Mouse (Mus musculus): Measurements from ENCODE around the gene Wfdc2. TPM values are rescaled to one million over a fixed set of nuclear protein-coding genes. Genes with fewer than 3 reads are reported as not detected.
"Not testable (repeated sequence)": the region's sequence is repeated elsewhere in the genome, so short reads cannot be mapped to it uniquely, and the experiment has no call there.

Gene Wfdc2
- polyA plus RNA-seq, 1 experiment from 2014 or later = 31.2 TPM

- not testable (repeated sequence) for H3K9me3 ChIP-seq; ATAC-seq (ENCODE audit: insufficient number of reproducible peaks, low FRiP score, low TSS enrichment, low read depth); H3K27ac ChIP-seq; H3K4me1 ChIP-seq; H3K9ac ChIP-seq; H3K36me3 ChIP-seq; H3K27me3 ChIP-seq; H3K4me3 ChIP-seq; H3K4me2 ChIP-seq
- WGBS = 50% methylated on average over 13 of the region's 13 CpGs
These were observed 23.0 kb downstream of the Wfdc2 start, which contains the start of gene Wfdc6a for GRCm38 (mm10) chr2:164585025-164585725. TSS of gene Wfdc6a (minus strand) at chr2:164585447.

- Histone ChIP-seq H3K4me2 (no peak overlapping the region), H3K4me1 (no peaks in the 10 kb centered on the region), H3K9me3 (no peaks in the 10 kb centered on the region), H3K27me3 (no peaks in the 10 kb centered on the region), H3K9ac (no peak overlapping the region), H3K4me3 (no peak overlapping the region), H3K36me3 (no peaks in the 10 kb centered on the region), H3K27ac (no peak overlapping the region)
- 7% methylated on average over 4 of the region's 4 CpGs for WGBS
- ATAC-seq (ENCODE audit: insufficient number of reproducible peaks, low FRiP score, low TSS enrichment, low read depth) = no peak
These were observed 29.8 kb downstream of the Wfdc2 start for GRCm38 (mm10) chr2:164592014-164592413.

- Histone ChIP-seq H3K36me3 (no peaks in the 10 kb centered on the region), H3K27ac (no peak within 1 kb of the TSS), H3K27me3 (no peaks in the 10 kb centered on the region), H3K9ac (no peak within 1 kb of the TSS), H3K4me1 (no peaks in the 10 kb centered on the region), H3K9me3 (no peaks in the 10 kb centered on the region), H3K4me3 (no peak within 1 kb of the TSS), H3K4me2 (no peak within 1 kb of the TSS)
- ATAC-seq (ENCODE audit: insufficient number of reproducible peaks, low FRiP score, low TSS enrichment, low read depth) = no peak
- WGBS = 79% methylated on average over 4 of the region's 4 CpGs
These were observed 31.3 kb downstream of the Wfdc2 start, which contains the start of gene Eppin for GRCm38 (mm10) chr2:164593494-164593893. TSS of gene Eppin (minus strand) at chr2:164593594.

DNA sequence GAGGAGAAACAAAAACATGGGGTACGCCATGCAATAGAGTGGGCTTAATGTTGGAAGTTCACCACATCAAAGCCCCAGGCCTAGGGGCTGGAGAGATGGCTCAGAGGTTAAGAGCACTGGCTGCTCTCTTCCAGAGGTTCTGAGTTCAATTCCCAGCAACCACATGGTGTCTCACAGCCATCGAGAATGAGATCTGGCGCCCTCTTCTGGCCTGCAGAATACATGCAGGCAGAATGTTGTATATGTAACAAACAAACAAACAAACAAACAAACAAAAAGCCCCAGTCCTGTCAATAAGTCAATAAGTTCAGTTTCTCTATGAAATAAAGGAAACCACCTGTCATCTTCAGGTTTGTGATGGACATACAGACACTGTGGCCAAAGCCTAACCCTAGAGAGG is 38.0 kb downstream of the Wfdc2 start:
- Histone ChIP-seq H3K4me1 (no peaks in the 10 kb centered on the region), H3K9me3 (no peaks in the 10 kb centered on the region), H3K36me3 (no peaks in the 10 kb centered on the region), H3K9ac (no peak overlapping the region), H3K27me3 (no peaks in the 10 kb centered on the region), H3K27ac (no peak overlapping the region), H3K4me3 (no peak overlapping the region), H3K4me2 (no peak overlapping the region)
- WGBS = 61% methylated on average over 3 of the region's 3 CpGs
- ATAC-seq (ENCODE audit: insufficient number of reproducible peaks, low FRiP score, low TSS enrichment, low read depth) = no peak

GRCm38 (mm10) chr2:164603482-164603881 is 41.3 kb downstream of the Wfdc2 start:
- Histone ChIP-seq H3K9ac (no peak overlapping the region), H3K9me3 (no peaks in the 10 kb centered on the region), H3K27me3 (no peaks in the 10 kb centered on the region), H3K27ac (no peak overlapping the region), H3K4me3 (no peak overlapping the region), H3K36me3 (no peaks in the 10 kb centered on the region), H3K4me2 (no peak overlapping the region), H3K4me1 (no peaks in the 10 kb centered on the region)
- WGBS = 92% methylated on average over 3 of the region's 3 CpGs
- ATAC-seq (ENCODE audit: insufficient number of reproducible peaks, low FRiP score, low TSS enrichment, low read depth) = no peak

DNA sequence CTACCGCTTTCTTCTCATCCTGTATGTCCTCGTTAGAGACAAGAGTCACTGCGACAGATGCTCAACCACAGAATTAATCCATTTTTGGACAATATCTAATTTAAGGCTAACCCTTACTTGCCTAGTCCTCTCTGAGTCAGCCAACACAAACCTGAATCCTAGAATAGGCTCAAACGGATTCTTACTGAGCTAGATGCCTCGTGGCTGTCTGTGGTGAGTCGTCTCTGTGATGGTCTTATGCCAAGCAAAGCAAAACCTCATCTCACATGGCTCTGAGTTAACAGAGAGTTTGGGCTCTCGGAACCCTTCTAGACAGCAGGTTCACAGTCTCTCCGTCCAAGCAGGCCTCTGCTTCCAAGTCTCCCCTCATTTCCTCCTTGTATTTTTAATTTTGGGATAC is 42.2 kb downstream of the Wfdc2 start:
- H3K4me1 ChIP-seq = no peaks in the 10 kb centered on the region
- H3K4me2 ChIP-seq = no peak overlapping the region
- H3K27ac ChIP-seq = no peak overlapping the region
- H3K9me3 ChIP-seq = no peaks in the 10 kb centered on the region
- H3K9ac ChIP-seq = no peak overlapping the region
- no peak overlapping the region for H3K4me3 ChIP-seq
- WGBS = 84% methylated on average over 8 of the region's 8 CpGs
- H3K27me3 ChIP-seq = no peaks in the 10 kb centered on the region
- no peak for ATAC-seq (ENCODE audit: insufficient number of reproducible peaks, low FRiP score, low TSS enrichment, low read depth)
- no peaks in the 10 kb centered on the region for H3K36me3 ChIP-seq

- H3K36me3 ChIP-seq = no peaks in the 10 kb centered on the region
- no peak overlapping the region for H3K4me2 ChIP-seq
- H3K4me1 ChIP-seq = no peaks in the 10 kb centered on the region
- ATAC-seq (ENCODE audit: insufficient number of reproducible peaks, low FRiP score, low TSS enrichment, low read depth) = no peak
- H3K9ac ChIP-seq = no peak overlapping the region
- no peak overlapping the region for H3K27ac ChIP-seq
- H3K9me3 ChIP-seq = no peaks in the 10 kb centered on the region
- WGBS = 67% methylated on average over 6 of the region's 6 CpGs
- H3K27me3 ChIP-seq = no peaks in the 10 kb centered on the region
- no peak overlapping the region for H3K4me3 ChIP-seq
These were observed 46.6 kb downstream of the Wfdc2 start for GRCm38 (mm10) chr2:164608781-164609180.

- ATAC-seq (ENCODE audit: insufficient number of reproducible peaks, low FRiP score, low TSS enrichment, low read depth) = not testable (repeated sequence)
These were observed 51.3 kb downstream of the Wfdc2 start, which contains the start of the genes Wfdc6b and Wfdc8 for GRCm38 (mm10) chr2:164613471-164613870. TSS of gene Wfdc6b (plus strand) at chr2:164613522. TSS of gene Wfdc8 (minus strand) at chr2:164613626.

GRCm38 (mm10) chr2:164615386-164615785 is 53.2 kb downstream of the Wfdc2 start:
- ATAC-seq (ENCODE audit: insufficient number of reproducible peaks, low FRiP score, low TSS enrichment, low read depth) = no peak
- Histone ChIP-seq H3K9ac (no peak overlapping the region), H3K4me1 (no peaks in the 10 kb centered on the region), H3K27me3 (no peaks in the 10 kb centered on the region), H3K4me3 (no peak overlapping the region), H3K27ac (no peak overlapping the region), H3K9me3 (no peaks in the 10 kb centered on the region), H3K4me2 (no peak overlapping the region), H3K36me3 (no peaks in the 10 kb centered on the region)
- WGBS = 87% methylated on average over 3 of the region's 3 CpGs

More at GRCm38 (mm10) chr2:164613471-164613870, 51.3 kb downstream of the Wfdc2 start, which contains the start of the genes Wfdc6b and Wfdc8:
- H3K4me2 ChIP-seq, H3K4me3 ChIP-seq, H3K4me1 ChIP-seq, H3K27me3 ChIP-seq, H3K36me3 ChIP-seq, H3K27ac ChIP-seq, H3K9me3 ChIP-seq, H3K9ac ChIP-seq: not testable (repeated sequence)
- 49% methylated on average over 8 of the region's 8 CpGs for WGBS

Other genes starting within 250 kb of the Wfdc2 start
- gene Svs6, start 245.7 kb upstream of the Wfdc2 start, polyA plus RNA-seq (2015; fragmentation: Nextera tagmentation; extraction: Ambion mirVana) = not detected in 2 replicates
- gene Svs5, start 229.7 kb upstream of the Wfdc2 start, polyA plus RNA-seq (2015; fragmentation: Nextera tagmentation; extraction: Ambion mirVana) = not detected in 2 replicates
- 4.3 TPM in 2 replicates for gene Slpi, start 173.3 kb upstream of the Wfdc2 start, polyA plus RNA-seq (2015; fragmentation: Nextera tagmentation; extraction: Ambion mirVana)
- 1.2 and 1.3 TPM in 2 replicates for gene Rbpjl, start 159.3 kb upstream of the Wfdc2 start, polyA plus RNA-seq (2015; fragmentation: Nextera tagmentation; extraction: Ambion mirVana)
- 108 and 113 TPM in 2 replicates for gene Matn4, start 157.3 kb upstream of the Wfdc2 start, polyA plus RNA-seq (2015; fragmentation: Nextera tagmentation; extraction: Ambion mirVana)
- gene Sdc4, start 118.5 kb upstream of the Wfdc2 start, polyA plus RNA-seq (2015; fragmentation: Nextera tagmentation; extraction: Ambion mirVana) = 107 and 110 TPM in 2 replicates
- gene Sys1, start 105.4 kb upstream of the Wfdc2 start, polyA plus RNA-seq (2015; fragmentation: Nextera tagmentation; extraction: Ambion mirVana) = 54.5 and 61.2 TPM in 2 replicates
- gene Gm20458, start 101.4 kb upstream of the Wfdc2 start, polyA plus RNA-seq (2015; fragmentation: Nextera tagmentation; extraction: Ambion mirVana) = 11.0 and 12.2 TPM in 2 replicates
- not detected in 2 replicates for gene Trp53tg5, start 88.7 kb upstream of the Wfdc2 start, polyA plus RNA-seq (2015; fragmentation: Nextera tagmentation; extraction: Ambion mirVana)
- 6.3 and 6.9 TPM in 2 replicates for gene Dbndd2, start 76.3 kb upstream of the Wfdc2 start, polyA plus RNA-seq (2015; fragmentation: Nextera tagmentation; extraction: Ambion mirVana)
- 65.0 and 67.5 TPM in 2 replicates for gene Pigt, start 64.9 kb upstream of the Wfdc2 start, polyA plus RNA-seq (2015; fragmentation: Nextera tagmentation; extraction: Ambion mirVana)
- not detected in 2 replicates for gene Spint3, start 11.0 kb downstream of the Wfdc2 start, polyA plus RNA-seq (2015; fragmentation: Nextera tagmentation; extraction: Ambion mirVana)
- 0.19 TPM in 1 of 2 replicates, not detected in the other for gene Wfdc6a, start 23.0 kb downstream of the Wfdc2 start, polyA plus RNA-seq (2015; fragmentation: Nextera tagmentation; extraction: Ambion mirVana)
- not detected in 2 replicates for gene Eppin, start 31.2 kb downstream of the Wfdc2 start, polyA plus RNA-seq (2015; fragmentation: Nextera tagmentation; extraction: Ambion mirVana)
- gene Wfdc6b, start 51.1 kb downstream of the Wfdc2 start, polyA plus RNA-seq (2015; fragmentation: Nextera tagmentation; extraction: Ambion mirVana) = not detected in 2 replicates
- gene Wfdc8, start 51.2 kb downstream of the Wfdc2 start, polyA plus RNA-seq (2015; fragmentation: Nextera tagmentation; extraction: Ambion mirVana) = not detected in 2 replicates
- not detected in 2 replicates for gene Wfdc16, start 76.4 kb downstream of the Wfdc2 start, polyA plus RNA-seq (2015; fragmentation: Nextera tagmentation; extraction: Ambion mirVana)
- gene Wfdc10, start 93.6 kb downstream of the Wfdc2 start, polyA plus RNA-seq (2015; fragmentation: Nextera tagmentation; extraction: Ambion mirVana) = not detected in 2 replicates
- not detected in 2 replicates for gene Wfdc9, start 94.2 kb downstream of the Wfdc2 start, polyA plus RNA-seq (2015; fragmentation: Nextera tagmentation; extraction: Ambion mirVana)
- not detected in 2 replicates for gene Wfdc11, start 111.7 kb downstream of the Wfdc2 start, polyA plus RNA-seq (2015; fragmentation: Nextera tagmentation; extraction: Ambion mirVana)
- 0.18 TPM in 1 of 2 replicates, not detected in the other for gene Wfdc13, start 122.7 kb downstream of the Wfdc2 start, polyA plus RNA-seq (2015; fragmentation: Nextera tagmentation; extraction: Ambion mirVana)
- not detected in 2 replicates for gene Spint4, start 136.1 kb downstream of the Wfdc2 start, polyA plus RNA-seq (2015; fragmentation: Nextera tagmentation; extraction: Ambion mirVana)
- gene Spint5, start 152.9 kb downstream of the Wfdc2 start, polyA plus RNA-seq (2015; fragmentation: Nextera tagmentation; extraction: Ambion mirVana) = not detected in 2 replicates
- gene Wfdc3, start 183.5 kb downstream of the Wfdc2 start, polyA plus RNA-seq (2015; fragmentation: Nextera tagmentation; extraction: Ambion mirVana) = 0.41 and 0.50 TPM in 2 replicates
- 61.0 and 63.9 TPM in 2 replicates for gene Dnttip1, start 183.6 kb downstream of the Wfdc2 start, polyA plus RNA-seq (2015; fragmentation: Nextera tagmentation; extraction: Ambion mirVana)
- 293 and 311 TPM in 2 replicates for gene Ube2c, start 207.5 kb downstream of the Wfdc2 start, polyA plus RNA-seq (2015; fragmentation: Nextera tagmentation; extraction: Ambion mirVana)
- gene Tnnc2, start 217.6 kb downstream of the Wfdc2 start, polyA plus RNA-seq (2015; fragmentation: Nextera tagmentation; extraction: Ambion mirVana) = 350 and 1,119 TPM in 2 replicates
- 33.8 and 40.5 TPM in 2 replicates for gene Snx21, start 223.4 kb downstream of the Wfdc2 start, polyA plus RNA-seq (2015; fragmentation: Nextera tagmentation; extraction: Ambion mirVana)
- 16.8 and 20.7 TPM in 2 replicates for gene Acot8, start 242.5 kb downstream of the Wfdc2 start, polyA plus RNA-seq (2015; fragmentation: Nextera tagmentation; extraction: Ambion mirVana)
- gene Zswim3, start 242.7 kb downstream of the Wfdc2 start, polyA plus RNA-seq (2015; fragmentation: Nextera tagmentation; extraction: Ambion mirVana) = 7.5 and 7.9 TPM in 2 replicates

Data from limb, embryonic 15.5 days (tissue).